Mouse (Mus musculus) midbrain, postnatal 0 days (tissue): ENCODE measurements around the gene Igfbpl1. TPM values are rescaled to one million over a fixed set of nuclear protein-coding genes. Genes with fewer than 3 reads are reported as not detected.

Experiments
- ATAC-seq: fragments of 200-750 bp; cut with Nextera tagmentation; 2 replicates; pipeline ENCODE4 v1.8.0; 2017; ENCODE audit warnings: moderate number of reproducible peaks, mild to moderate bottlenecking, moderate TSS enrichment, moderate library complexity; ENCODE audit not compliant: low FRiP score
- DNase-seq: peaks from one replicate; pipeline ENCODE4 v3.0.0-alpha.2; 2015; ENCODE audit warnings: low spot score
- H3K27ac ChIP-seq: fragments of 300-500 bp; sonication (generic); 2 replicates; pipeline ENCODE4 v1.5.1; 2014; ENCODE audit warnings: low read depth, mild to moderate bottlenecking, low read length, mixed read lengths
- H3K27me3 ChIP-seq: fragments of 300-500 bp; sonication (generic); 2 replicates; pipeline ENCODE4 v1.6.1; 2014; ENCODE audit warnings: low read length, control low read depth, mixed read lengths; ENCODE audit not compliant: insufficient read depth
- H3K36me3 ChIP-seq: fragments of 300-500 bp; sonication (generic); 2 replicates; pipeline ENCODE4 v1.6.1; 2014; ENCODE audit warnings: low read length, control low read depth, mixed read lengths; ENCODE audit not compliant: insufficient read depth
- H3K4me1 ChIP-seq: fragments of 300-500 bp; sonication (generic); 2 replicates; pipeline ENCODE4 v1.6.1; 2014; ENCODE audit warnings: mild to moderate bottlenecking, control low read depth, antibody characterized with exemption, low read length, mixed read lengths; ENCODE audit not compliant: insufficient read depth
- H3K4me2 ChIP-seq: fragments of 300-500 bp; sonication (generic); 2 replicates; pipeline ENCODE4 v1.6.1; 2014; ENCODE audit warnings: low read depth, mild to moderate bottlenecking, low read length, mixed read lengths; ENCODE audit not compliant: poor library complexity, severe bottlenecking
- H3K4me3 ChIP-seq: fragments of 300-500 bp; sonication (generic); 2 replicates; pipeline ENCODE4 v1.5.1; 2014; ENCODE audit warnings: low read depth, mild to moderate bottlenecking, low read length, moderate library complexity
- H3K9ac ChIP-seq: fragments of 300-500 bp; sonication (generic); replicated peaks from 2 replicates; pipeline ENCODE4 v1.6.1; 2014; ENCODE audit warnings: mild to moderate bottlenecking, low read length, moderate library complexity, mixed read lengths; ENCODE audit not compliant: poor library complexity, severe bottlenecking
- H3K9me3 ChIP-seq: fragments of 300-500 bp; sonication (generic); 2 replicates; pipeline ENCODE4 v1.6.1; 2016; ENCODE audit warnings: low read length, control low read depth
- CTCF ChIP-seq: IDR thresholded peaks from 2 replicates; pipeline ENCODE4 v1.5.1; 2016; ENCODE audit warnings: antibody characterized with exemption, mild to moderate bottlenecking
- WGBS: fragments of 180-500 bp; shearing (Covaris S2); extraction: QIAGEN DNeasy Blood & Tissue Kit; methylation state at CpG from one replicate; pipeline ENCODE4 v1.1.7; 2014; 5-methylcytosine and 5-hydroxymethylcytosine counted together
- polyA plus RNA-seq: library from polyadenylated mRNA; unstranded; fragments of >200 nt; fragmentation: Nextera tagmentation; extraction: Ambion mirVana; gene quantifications from 2 replicates; pipeline ENCODE4 v1.2.1, GENCODE M21; 2015
- total RNA-seq: library from RNA; depleted of rRNA; stranded (reverse); fragments of >200 nt; gene quantifications from 2 replicates; pipeline ENCODE4 v1.2.3, GENCODE M21; 2014; rRNA removed

The Igfbpl1 gene
- total and polyA plus RNA-seq, 2 experiments from 2014 or later: 10.3 to 51.6 TPM

DNA sequence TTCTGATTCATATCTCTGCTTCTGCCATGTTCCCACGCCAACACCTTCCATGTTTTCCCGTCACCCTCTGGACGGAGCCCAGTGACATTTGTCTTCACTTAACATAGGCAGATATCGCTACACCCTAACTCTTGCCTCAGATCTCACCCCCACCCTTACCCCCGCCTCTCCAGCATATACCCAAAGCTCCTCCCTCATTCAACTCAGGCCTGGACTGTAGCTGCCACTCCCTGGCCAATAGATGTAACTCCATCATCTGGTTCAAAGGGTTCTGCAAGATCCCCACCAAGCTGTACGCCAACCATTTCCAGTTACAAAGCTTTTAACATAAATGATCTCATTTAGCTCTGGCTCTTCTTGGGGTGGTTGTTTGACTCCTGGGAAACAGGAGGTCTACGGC lies 59.9 kb downstream of the Igfbpl1 start:
- TF ChIP-seq CTCF: peak; percentile 60
- H3K9me3 ChIP-seq: no peaks in the 10 kb centered on the region

DNA sequence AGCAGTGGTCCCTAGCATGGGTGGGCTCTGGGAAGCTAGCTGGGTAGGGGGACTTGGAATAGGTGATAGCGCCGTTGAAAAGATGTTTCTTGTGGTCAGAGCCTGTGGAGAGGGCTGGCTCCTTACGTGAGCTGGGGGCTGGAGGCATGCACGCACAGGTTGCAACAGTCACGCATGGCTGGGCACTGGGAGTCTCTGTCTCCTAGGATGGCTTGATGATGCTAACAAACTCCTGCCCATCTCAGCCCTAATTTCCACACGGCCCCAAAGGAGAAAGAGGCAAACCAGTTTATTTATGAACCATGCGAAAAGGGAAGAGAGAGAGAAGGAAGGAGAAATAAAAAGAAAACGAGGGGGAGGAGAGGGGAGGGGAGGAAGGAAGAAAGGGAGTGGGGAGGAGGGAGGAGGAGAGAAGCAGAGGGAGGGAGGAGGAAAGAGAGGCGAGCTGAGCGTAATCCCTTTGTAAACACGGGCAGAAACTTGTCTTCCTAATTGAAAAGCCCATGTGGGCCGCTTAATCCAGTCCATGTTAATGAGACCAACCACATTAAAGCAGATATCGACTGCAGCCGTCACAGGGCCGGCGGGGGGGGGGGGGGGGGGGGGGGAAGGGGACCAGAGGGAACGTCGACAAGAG lies 61.0 kb downstream of the Igfbpl1 start:
- Histone ChIP-seq H3K36me3 (no peaks in the 10 kb centered on the region), H3K27me3 (0 out of 2 replicates have a peak, but pooled peaks cover 5% of the 10 kb centered on the region), H3K9me3 (no peaks in the 10 kb centered on the region), H3K9ac (peak overlapping the region; percentile 39; the same call in 1 of the 2 replicates), H3K4me1 (peaks cover 22% of the 10 kb centered on the region), H3K4me3 (no peak overlapping the region), H3K4me2 (peak overlapping the region; percentile 24), H3K27ac (no peak overlapping the region)
- no peak for TF ChIP-seq CTCF
- WGBS: 6% methylated on average over 14 of the region's 18 CpGs
- DNase-seq (peak; percentile 60), ATAC-seq (no peak)

More for the DNA sequence above, 59.9 kb downstream of the Igfbpl1 start:
- Histone ChIP-seq H3K27ac (no peak overlapping the region), H3K4me3 (no peak overlapping the region), H3K36me3 (no peaks in the 10 kb centered on the region), H3K27me3 (0 out of 2 replicates have a peak, but pooled peaks cover 5% of the 10 kb centered on the region), H3K4me1 (peaks cover 26% of the 10 kb centered on the region), H3K9ac (no peak overlapping the region), H3K4me2 (no peak overlapping the region)
- DNase-seq: no peak
- 80% methylated on average over 7 of the region's 7 CpGs for WGBS
- ATAC-seq: no peak

DNA sequence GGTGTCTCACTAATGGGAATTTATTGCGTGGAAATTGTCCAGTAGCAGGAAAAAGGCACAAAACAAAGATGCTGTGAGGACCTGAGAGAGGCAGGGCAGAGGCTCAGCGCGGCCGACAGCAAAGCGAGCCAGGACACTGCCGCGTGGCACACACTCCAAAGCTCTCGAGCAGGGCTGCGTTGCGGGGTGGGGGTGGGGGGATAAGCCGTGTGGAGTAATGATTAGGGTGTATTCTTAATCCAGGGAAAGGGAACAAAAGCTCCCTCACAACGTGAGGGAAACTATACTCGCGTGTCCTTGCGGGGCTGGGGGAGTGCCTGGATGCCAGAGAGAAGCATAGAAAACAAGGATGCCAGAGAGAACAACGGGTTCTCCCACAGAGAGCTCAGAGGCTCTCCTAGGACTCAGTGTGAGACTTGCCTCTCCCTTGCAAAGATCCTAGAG lies 61.6 kb downstream of the Igfbpl1 start:
- ATAC-seq: no peak
- 0 out of 2 replicates have a peak, but pooled peaks cover 5% of the 10 kb centered on the region for H3K27me3 ChIP-seq
- no peak for TF ChIP-seq CTCF
- WGBS: 3% methylated on average over 16 of the region's 16 CpGs
- H3K4me1 ChIP-seq: peaks cover 19% of the 10 kb centered on the region
- peak overlapping the region; percentile 24 for H3K4me2 ChIP-seq
- H3K9ac ChIP-seq: peak overlapping the region; percentile 39; the same call in 1 of the 2 replicates
- no peak overlapping the region; the same call in none of the 2 replicates for H3K27ac ChIP-seq
- no peaks in the 10 kb centered on the region for H3K9me3 ChIP-seq
- H3K36me3 ChIP-seq: no peaks in the 10 kb centered on the region
- no peak overlapping the region for H3K4me3 ChIP-seq
- no peak for DNase-seq

DNA sequence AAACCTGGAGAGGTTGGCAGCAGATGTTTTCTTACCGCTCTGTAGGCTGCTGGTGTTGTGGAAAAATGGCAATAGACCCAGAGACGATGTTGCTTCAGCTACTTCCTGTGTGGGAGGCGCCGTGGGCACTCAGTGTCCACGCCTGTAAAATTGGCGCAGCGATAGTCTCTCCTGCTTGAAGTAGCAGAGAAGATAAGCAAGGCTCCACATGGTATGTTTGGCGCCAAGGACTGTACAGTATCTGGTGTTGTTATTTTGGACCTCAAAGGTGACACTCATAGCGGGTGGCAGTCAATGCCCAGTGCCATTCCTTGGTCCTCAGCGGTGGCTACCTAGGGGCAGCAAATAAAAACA lies 62.6 kb downstream of the Igfbpl1 start:
- peaks cover 19% of the 10 kb centered on the region for H3K4me1 ChIP-seq
- DNase-seq (no peak), ATAC-seq (no peak)
- H3K36me3 ChIP-seq: no peaks in the 10 kb centered on the region
- H3K9me3 ChIP-seq: no peaks in the 10 kb centered on the region
- H3K27me3 ChIP-seq: 0 out of 2 replicates have a peak, but pooled peaks cover 5% of the 10 kb centered on the region
- TF ChIP-seq CTCF: no peak
- no peak overlapping the region for H3K4me3 ChIP-seq
- H3K27ac ChIP-seq: 0 out of 2 replicates have a peak overlapping the region, but pooled peaks have one; percentile 7
- no peak overlapping the region for H3K9ac ChIP-seq
- WGBS: 17% methylated on average over 10 of the region's 10 CpGs
- H3K4me2 ChIP-seq: no peak overlapping the region; the same call in 1 of the 2 replicates

DNA sequence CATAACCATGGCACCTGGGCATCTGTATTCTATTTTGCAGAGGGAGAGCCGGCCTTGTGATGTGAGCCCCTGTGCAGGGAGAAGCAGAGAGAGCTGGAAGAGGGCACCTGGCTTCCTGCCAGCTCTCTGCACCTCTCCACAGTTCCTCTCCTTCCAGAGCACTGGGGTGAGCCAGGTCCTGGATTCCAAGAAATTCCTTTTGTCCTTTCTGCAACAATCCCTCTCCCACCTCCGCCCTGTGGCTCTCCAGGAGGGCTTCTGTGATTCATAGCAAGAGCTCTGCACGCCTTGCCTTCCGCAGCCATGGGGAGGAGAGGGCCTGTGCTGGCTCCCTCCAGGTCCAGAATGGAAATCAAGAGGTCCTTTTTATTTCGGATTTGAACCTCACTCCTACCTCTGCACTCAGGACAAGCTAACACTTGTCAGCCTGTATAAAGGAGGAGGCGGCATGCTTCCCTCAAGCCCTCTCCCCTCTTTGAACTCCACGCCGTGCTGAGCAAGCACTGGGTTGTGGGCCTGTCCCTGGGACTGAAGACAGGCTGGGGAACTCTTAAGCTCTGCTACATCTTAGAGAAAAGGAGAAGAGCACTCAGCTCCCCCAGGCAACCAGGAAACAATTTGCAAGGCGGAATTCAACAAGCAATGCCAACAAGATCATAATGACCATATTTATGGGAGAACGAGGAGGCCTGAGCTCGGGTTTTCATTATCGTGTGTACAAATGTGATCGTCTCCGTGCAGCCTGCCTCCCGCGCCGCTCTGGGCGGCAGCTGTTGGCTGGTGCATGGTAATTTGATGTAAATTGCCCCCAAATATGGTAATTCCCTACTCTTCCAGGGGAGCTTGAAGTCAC lies 63.2 kb downstream of the Igfbpl1 start:
- TF ChIP-seq CTCF: no peak
- 0 out of 2 replicates have a peak overlapping the region, but pooled peaks have one; percentile 34 for H3K27ac ChIP-seq
- 12% methylated on average over 18 of the region's 18 CpGs for WGBS
- 0 out of 2 replicates have a peak, but pooled peaks cover 5% of the 10 kb centered on the region for H3K27me3 ChIP-seq
- no peak for ATAC-seq
- no peaks in the 10 kb centered on the region for H3K36me3 ChIP-seq
- no peak overlapping the region; the same call in 1 of the 2 replicates for H3K4me2 ChIP-seq
- no peaks in the 10 kb centered on the region for H3K9me3 ChIP-seq
- no peak overlapping the region for H3K4me3 ChIP-seq
- peak; percentile 65 for DNase-seq
- peaks cover 19% of the 10 kb centered on the region for H3K4me1 ChIP-seq
- no peak overlapping the region for H3K9ac ChIP-seq

DNA sequence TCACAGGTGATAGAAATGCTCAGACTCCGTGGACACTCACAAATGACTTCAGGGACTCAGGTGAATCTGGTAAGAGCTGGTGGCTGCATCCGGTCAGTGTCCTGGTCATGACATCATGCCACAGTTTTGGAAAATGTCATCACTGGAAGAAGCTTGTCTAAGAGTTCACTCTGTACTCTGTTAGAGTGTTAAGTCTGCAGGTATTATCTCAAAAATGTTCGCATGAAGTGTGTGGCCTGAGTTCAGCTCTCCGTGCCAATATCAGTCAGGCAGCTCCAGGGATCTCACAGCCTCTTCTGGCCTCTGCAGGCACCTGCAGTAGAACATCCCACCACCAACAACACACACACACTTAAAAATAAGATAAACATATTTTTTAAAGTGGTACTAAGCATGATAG lies 64.1 kb downstream of the Igfbpl1 start:
- ATAC-seq (no peak), DNase-seq (no peak)
- no peak overlapping the region for H3K9ac ChIP-seq
- no peak overlapping the region for H3K4me3 ChIP-seq
- 83% methylated on average over 4 of the region's 4 CpGs for WGBS
- no peaks in the 10 kb centered on the region for H3K9me3 ChIP-seq
- TF ChIP-seq CTCF: peak; percentile 8; the same call in 1 of the 2 replicates
- no peaks in the 10 kb centered on the region for H3K36me3 ChIP-seq
- H3K4me1 ChIP-seq: peaks cover 19% of the 10 kb centered on the region
- H3K27me3 ChIP-seq: 0 out of 2 replicates have a peak, but pooled peaks cover 5% of the 10 kb centered on the region
- H3K27ac ChIP-seq: no peak overlapping the region
- no peak overlapping the region for H3K4me2 ChIP-seq

Other genes with a start within 250 kb of the Igfbpl1 start
- 17.6 and 20.3 TPM in 2 replicates for gene Aldh1b1, start 27.9 kb downstream of the Igfbpl1 start, total RNA-seq
- gene Aldh1b1, start 27.9 kb downstream of the Igfbpl1 start, polyA plus RNA-seq: 22.6 and 23.6 TPM in 2 replicates
- gene Stra6l, start 21.7 kb upstream of the Igfbpl1 start, total RNA-seq: 0.71 and 1.4 TPM in 2 replicates
- 0.46 and 0.56 TPM in 2 replicates for gene Stra6l, start 21.7 kb upstream of the Igfbpl1 start, polyA plus RNA-seq
- 0.27 and 0.52 TPM in 2 replicates for gene Ccdc180, start 63.4 kb upstream of the Igfbpl1 start, total RNA-seq
- 0.27 and 0.48 TPM in 2 replicates for gene Ccdc180, start 63.4 kb upstream of the Igfbpl1 start, polyA plus RNA-seq
- 28.0 and 35.3 TPM in 2 replicates for gene Tdrd7, start 138.4 kb upstream of the Igfbpl1 start, total RNA-seq
- gene Tdrd7, start 138.4 kb upstream of the Igfbpl1 start, polyA plus RNA-seq: 21.4 and 24.1 TPM in 2 replicates
- gene Tmod1, start 212.0 kb upstream of the Igfbpl1 start, total RNA-seq: 0.42 and 0.55 TPM in 2 replicates
- gene Tmod1, start 212.0 kb upstream of the Igfbpl1 start, polyA plus RNA-seq: 0.75 and 1.0 TPM in 2 replicates